Mouse (Mus musculus): ENCODE results near the gene Usp5.

GRCm38 (mm10) chr6:124834512-124835081 is 5.3 kb upstream of the Usp5 start:
- TF ChIP-seq CTCF (IDR thresholded peaks at IDR 0.05; ENCODE audit: borderline replicate concordance, insufficient read depth, low read depth, low read length), result no peak
- no peak for TF ChIP-seq POLR2A (IDR thresholded peaks at IDR 0.05; ENCODE audit: borderline replicate concordance, insufficient read depth, low read length)

Data from cerebellum, adult 2 months (tissue).